Mouse (Mus musculus): ENCODE measurements around the gene Olfr813.
"Not testable (repeated sequence)": the region's sequence is repeated elsewhere in the genome, so short reads cannot be mapped to it uniquely, and the experiment has no call there.

The Olfr813 gene

DNA sequence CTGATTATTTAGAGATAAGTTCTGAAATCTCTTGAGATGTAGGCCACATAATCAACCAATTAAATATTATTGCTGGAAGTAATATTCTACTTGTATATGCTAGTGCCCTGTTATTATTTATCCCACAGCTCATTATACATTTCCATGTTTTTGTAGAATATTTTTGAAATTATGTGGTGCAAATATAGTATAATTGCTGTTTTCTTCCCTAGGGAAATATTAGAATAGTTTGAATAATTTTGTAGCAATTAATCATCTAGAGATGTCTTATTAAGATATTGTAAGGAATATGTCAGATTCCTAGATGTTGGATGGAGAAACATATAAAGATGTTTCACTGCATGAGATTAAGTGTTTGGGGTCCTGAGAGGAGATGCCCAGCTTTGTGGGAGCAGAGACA is at the start of gene Olfr813:
Gene Olfr813, plus strand, starts transcription at position 301 of the 400 bp plus-strand sequence.
- no peak for DNase-seq (ENCODE audit: low read depth in 2 of 2, low spot score in 2 of 2)

DNA sequence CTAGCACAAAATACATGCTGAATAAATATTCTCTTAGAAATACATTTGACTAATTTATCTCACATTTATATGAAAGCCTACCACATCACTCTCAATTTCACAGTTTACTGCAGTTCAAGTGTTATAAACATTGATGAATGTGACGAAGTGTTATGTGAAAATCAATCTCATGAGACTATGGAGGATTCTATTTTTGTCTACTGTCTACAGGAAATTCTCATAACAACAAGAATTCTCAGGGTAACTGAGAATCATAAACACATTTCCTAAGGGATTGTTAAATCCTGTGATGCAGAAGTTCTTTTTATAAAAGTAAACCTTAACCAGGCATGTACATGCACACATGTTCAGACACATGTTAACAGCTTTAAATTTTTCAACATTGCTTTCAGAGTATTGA is 9.2 kb upstream of the Olfr813 start, which contains the start of gene Olfr812:
Gene Olfr812, minus strand, starts transcription at position 101 of the 400 bp plus-strand sequence.
- DNase-seq (ENCODE audit: low read depth in 2 of 2, low spot score in 2 of 2): no peak

DNA sequence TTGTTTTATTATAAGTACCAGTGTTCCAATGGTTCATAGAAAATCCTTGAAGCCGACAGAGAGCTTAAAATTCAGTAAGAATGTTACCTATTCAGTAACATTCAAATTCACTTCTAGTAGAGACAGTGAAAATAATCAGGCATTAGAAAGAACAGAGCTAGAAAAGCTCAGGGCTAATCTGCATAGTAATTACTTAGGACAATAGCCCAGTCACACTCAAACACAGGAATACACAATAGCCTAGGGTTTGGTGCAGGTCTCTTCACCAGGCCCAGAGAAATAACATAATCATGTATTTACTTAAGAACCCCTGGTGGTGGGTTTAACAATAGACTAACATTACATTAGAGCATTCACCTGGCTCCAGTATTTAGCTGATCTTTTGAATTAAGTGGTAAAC is 7.8 kb upstream of the Olfr813 start:
- no peak for DNase-seq (ENCODE audit: low read depth in 2 of 2, low spot score in 2 of 2)

DNA sequence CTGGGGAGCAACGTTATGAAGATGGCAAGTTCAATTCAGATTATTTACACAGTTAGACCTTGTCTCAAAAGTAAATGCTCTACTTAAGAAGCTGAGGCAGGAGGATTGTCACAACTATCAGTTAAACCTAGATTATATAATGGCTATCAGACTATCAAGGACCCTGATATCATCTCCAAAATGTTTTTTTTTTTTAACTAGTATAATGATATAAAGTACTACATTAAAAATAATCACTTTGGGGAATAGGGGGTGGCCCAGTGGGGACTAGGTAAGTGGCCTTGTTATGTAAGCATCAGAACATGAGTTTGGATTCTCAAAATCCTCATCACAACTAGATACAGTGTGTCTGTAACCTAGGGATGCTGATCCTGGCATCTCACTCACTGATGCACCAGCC is 24.6 kb downstream of the Olfr813 start, which contains the start of gene Olfr814:
Gene Olfr814, minus strand, starts transcription at position 101 of the 400 bp plus-strand sequence.
- not testable (repeated sequence) for DNase-seq (ENCODE audit: low read depth in 2 of 2, low spot score in 2 of 2)

DNA sequence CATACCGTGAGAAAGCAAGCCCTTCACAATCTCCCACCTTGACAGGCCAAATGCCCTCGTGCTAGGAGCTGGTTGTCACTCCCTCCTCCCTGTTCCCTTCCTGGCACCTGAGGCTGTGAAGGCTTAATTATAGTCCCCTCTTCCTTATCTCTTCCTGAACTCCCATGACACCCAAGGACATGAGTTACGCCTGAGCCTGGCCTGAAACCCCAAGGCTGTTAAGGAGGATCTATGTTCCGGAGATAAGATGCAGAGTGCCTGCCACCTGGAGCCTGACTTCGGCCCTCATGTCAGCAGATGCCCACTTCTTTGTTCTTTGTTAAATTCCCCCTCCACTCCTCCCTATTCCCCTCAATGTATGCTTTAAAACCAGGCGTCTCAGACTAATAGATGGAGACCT is 30.3 kb downstream of the Olfr813 start:
- DNase-seq (ENCODE audit: low read depth in 2 of 2, low spot score in 2 of 2): not testable (repeated sequence)

DNA sequence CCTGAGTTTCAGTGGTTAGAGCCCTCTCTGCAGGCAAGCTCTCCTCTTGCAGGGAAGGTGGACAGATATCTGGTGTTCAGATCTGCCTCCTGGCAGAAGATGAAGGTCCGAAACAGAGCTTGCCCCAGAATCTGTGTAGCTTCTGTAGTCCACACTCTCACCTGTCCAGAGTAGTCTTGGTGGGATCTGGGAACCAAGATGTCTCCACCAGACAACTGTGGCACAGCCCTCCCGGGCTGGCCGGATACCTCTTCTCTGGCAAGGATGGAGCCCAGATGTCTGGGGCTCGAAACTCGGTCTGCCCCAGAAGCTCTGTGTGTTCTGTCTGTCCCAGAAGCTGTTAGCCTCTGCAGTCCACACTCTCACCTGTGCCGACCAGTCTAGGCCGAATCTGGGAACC is 30.8 kb downstream of the Olfr813 start:
- no peak for DNase-seq (ENCODE audit: low read depth in 2 of 2, low spot score in 2 of 2)

DNA sequence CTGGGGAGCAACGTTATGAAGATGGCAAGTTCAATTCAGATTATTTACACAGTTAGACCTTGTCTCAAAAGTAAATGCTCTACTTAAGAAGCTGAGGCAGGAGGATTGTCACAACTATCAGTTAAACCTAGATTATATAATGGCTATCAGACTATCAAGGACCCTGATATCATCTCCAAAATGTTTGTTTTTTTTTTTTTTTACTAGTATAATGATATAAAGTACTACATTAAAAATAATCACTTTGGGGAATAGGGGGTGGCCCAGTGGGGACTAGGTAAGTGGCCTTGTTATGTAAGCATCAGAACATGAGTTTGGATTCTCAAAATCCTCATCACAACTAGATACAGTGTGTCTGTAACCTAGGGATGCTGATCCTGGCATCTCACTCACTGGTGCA is 50.6 kb downstream of the Olfr813 start, which contains the start of gene Olfr815:
Gene Olfr815, minus strand, starts transcription at position 101 of the 400 bp plus-strand sequence.
- DNase-seq (ENCODE audit: low read depth in 2 of 2, low spot score in 2 of 2): not testable (repeated sequence)

Data from CD8-positive naive resting alpha-beta T cell, adult 2 months (primary cell).